Mouse (Mus musculus) left cerebral cortex, adult 11 months (tissue): ENCODE data around the gene Kcnk7.

Experiments
- DNase-seq: peaks from one replicate; pipeline ENCODE4 v3.0.0; 2022; ENCODE audit warnings: low spot score

Gene Kcnk7

GRCm38 (mm10) chr19:5690343-5690735, 13.8 kb upstream of the Kcnk7 start:
- DNase-seq: no peak

GRCm38 (mm10) chr19:5691601-5692000, 12.6 kb upstream of the Kcnk7 start:
- no peak for DNase-seq

- DNase-seq: no peak
These were observed 11.9 kb upstream of the Kcnk7 start for GRCm38 (mm10) chr19:5692086-5692912.

GRCm38 (mm10) chr19:5692913-5693396, 11.2 kb upstream of the Kcnk7 start:
- no peak for DNase-seq

- no peak for DNase-seq
These were observed 10.4 kb upstream of the Kcnk7 start for GRCm38 (mm10) chr19:5693801-5694200.

GRCm38 (mm10) chr19:5695849-5696462, 8.2 kb upstream of the Kcnk7 start:
- no peak for DNase-seq

- DNase-seq: no peak
These were observed 819 bp downstream of the Kcnk7 start for GRCm38 (mm10) chr19:5704801-5705571.

- no peak for DNase-seq
These were observed 5.9 kb downstream of the Kcnk7 start for GRCm38 (mm10) chr19:5710068-5710467.

GRCm38 (mm10) chr19:5710581-5710980, 6.4 kb downstream of the Kcnk7 start:
- no peak for DNase-seq

GRCm38 (mm10) chr19:5711218-5711617, 7.1 kb downstream of the Kcnk7 start:
- DNase-seq: no peak

GRCm38 (mm10) chr19:5711907-5712460, 7.8 kb downstream of the Kcnk7 start:
- no peak for DNase-seq

GRCm38 (mm10) chr19:5713255-5713654, 9.1 kb downstream of the Kcnk7 start:
- DNase-seq: no peak

GRCm38 (mm10) chr19:5713730-5714129, 9.6 kb downstream of the Kcnk7 start:
- DNase-seq: no peak

- no peak for DNase-seq
These were observed 11.9 kb downstream of the Kcnk7 start for GRCm38 (mm10) chr19:5715793-5716688.

GRCm38 (mm10) chr19:5716955-5717354, 12.8 kb downstream of the Kcnk7 start:
- no peak for DNase-seq

- no peak for DNase-seq
These were observed 17.1 kb downstream of the Kcnk7 start for GRCm38 (mm10) chr19:5721233-5721632.

- no peak for DNase-seq
These were observed 18.8 kb downstream of the Kcnk7 start for GRCm38 (mm10) chr19:5722848-5723425.

- DNase-seq: no peak
These were observed 19.9 kb downstream of the Kcnk7 start for GRCm38 (mm10) chr19:5723934-5724548.

GRCm38 (mm10) chr19:5724549-5724941, 20.4 kb downstream of the Kcnk7 start:
- DNase-seq: no peak

GRCm38 (mm10) chr19:5725029-5725707, 21.0 kb downstream of the Kcnk7 start:
- DNase-seq: no peak
